Mouse (Mus musculus) right cerebral cortex, postnatal 10 days (tissue): ENCODE measurements at regions not wholly inside any gene's neighbourhood (a gene's known extent, or its start where the extent isn't known, plus 50 kb on each side); places are given as distances from the start of the nearest gene placed in this dataset.

Experiments
- DNase-seq, 2 experiments: peaks; one replicate each; pipeline ENCODE4 v3.0.0; 2021; ENCODE audit warnings: low spot score in 2 of 2

GRCm38 (mm10) chr2:160421216-160421911 is 54.5 kb upstream of the Mafb start:
- peak; percentile 33 to 48 for DNase-seq

GRCm38 (mm10) chr2:160424491-160424890 is 57.6 kb upstream of the Mafb start:
- no peak for DNase-seq

- DNase-seq: no peak
Measured at GRCm38 (mm10) chr2:160427431-160427830, 60.6 kb upstream of the Mafb start.

GRCm38 (mm10) chr2:160433252-160433651 is 66.4 kb upstream of the Mafb start:
- DNase-seq: peak; percentile 88 to 89

GRCm38 (mm10) chr2:160434701-160435100 is 67.8 kb upstream of the Mafb start:
- no peak for DNase-seq

- DNase-seq: no peak
Measured at GRCm38 (mm10) chr2:160435622-160436021, 68.8 kb upstream of the Mafb start.

- no peak for DNase-seq
Measured at GRCm38 (mm10) chr2:160439028-160439427, 72.2 kb upstream of the Mafb start.

GRCm38 (mm10) chr2:160440236-160440635 is 73.4 kb upstream of the Mafb start:
- no peak for DNase-seq

GRCm38 (mm10) chr2:160451057-160451456 is 84.2 kb upstream of the Mafb start:
- DNase-seq: no peak

- DNase-seq: peak; percentile 61 to 71
Measured at GRCm38 (mm10) chr2:160451481-160452238, 84.8 kb upstream of the Mafb start.

GRCm38 (mm10) chr2:160452239-160452530 is 85.3 kb upstream of the Mafb start:
- DNase-seq: no peak

- DNase-seq: no peak
Measured at GRCm38 (mm10) chr2:160452730-160453129, 85.9 kb upstream of the Mafb start.

- DNase-seq: no peak
Measured at GRCm38 (mm10) chr2:160455617-160456016, 88.8 kb upstream of the Mafb start.

- DNase-seq: no peak
Measured at GRCm38 (mm10) chr2:160456681-160457080, 89.8 kb upstream of the Mafb start.

GRCm38 (mm10) chr2:160471561-160471960 is 104.7 kb upstream of the Mafb start:
- DNase-seq: no peak

- DNase-seq: no peak
Measured at GRCm38 (mm10) chr2:160476181-160476580, 109.3 kb upstream of the Mafb start.

- DNase-seq: no peak
Measured at GRCm38 (mm10) chr2:160479240-160479639, 112.4 kb upstream of the Mafb start.

GRCm38 (mm10) chr2:160485097-160485496 is 118.2 kb upstream of the Mafb start:
- no peak for DNase-seq

- no peak for DNase-seq
Measured at GRCm38 (mm10) chr2:160485515-160485914, 118.7 kb upstream of the Mafb start.

- no peak for DNase-seq
Measured at GRCm38 (mm10) chr2:160499726-160500125, 132.9 kb upstream of the Mafb start.

- DNase-seq: no peak
Measured at GRCm38 (mm10) chr2:160502901-160503300, 136.0 kb upstream of the Mafb start.

- DNase-seq: no peak
Measured at GRCm38 (mm10) chr2:160503597-160504393, 136.9 kb upstream of the Mafb start.

GRCm38 (mm10) chr2:160504394-160504657 is 137.5 kb upstream of the Mafb start:
- DNase-seq: no peak
